Mouse (Mus musculus) kidney, embryonic 16.5 days (tissue): ENCODE measurements around the gene Gm2310. TPM values are rescaled to one million over a fixed set of nuclear protein-coding genes. Genes with fewer than 3 reads are reported as not detected.

Source experiments
- ATAC-seq: fragments of 200-750 bp; cut with Nextera tagmentation; 2 replicates; pipeline ENCODE4 v1.8.0; 2017; ENCODE audit warnings: moderate TSS enrichment; ENCODE audit not compliant: low FRiP score, low TSS enrichment
- H3K27ac ChIP-seq: fragments of 300-500 bp; sonication (generic); 2 replicates; pipeline ENCODE4 v1.5.1; 2014; ENCODE audit warnings: low read length
- H3K27me3 ChIP-seq: fragments of 300-500 bp; sonication (generic); 2 replicates; pipeline ENCODE4 v1.6.1; 2014; ENCODE audit warnings: low read length, control low read depth, mixed read lengths; ENCODE audit not compliant: insufficient read depth
- H3K36me3 ChIP-seq: fragments of 300-500 bp; sonication (generic); 2 replicates; pipeline ENCODE4 v1.6.1; 2014; ENCODE audit warnings: low read length, control low read depth, mixed read lengths; ENCODE audit not compliant: insufficient read depth
- H3K4me1 ChIP-seq: fragments of 300-500 bp; sonication (generic); 2 replicates; pipeline ENCODE4 v1.6.1; 2014; ENCODE audit warnings: low read length, control low read depth, mixed read lengths; ENCODE audit not compliant: insufficient read depth
- H3K4me2 ChIP-seq: fragments of 300-500 bp; sonication (generic); replicated peaks from 2 replicates; pipeline ENCODE4 v1.6.1; 2014; ENCODE audit warnings: low read depth, low read length
- H3K4me3 ChIP-seq: fragments of 300-500 bp; sonication (generic); 2 replicates; pipeline ENCODE4 v1.5.1; 2014; ENCODE audit warnings: mild to moderate bottlenecking, low read length
- H3K9ac ChIP-seq: fragments of 300-500 bp; sonication (generic); replicated peaks from 2 replicates; pipeline ENCODE4 v1.6.1; 2014; ENCODE audit warnings: low read length
- H3K9me3 ChIP-seq: fragments of 300-500 bp; sonication (generic); 2 replicates; pipeline ENCODE4 v1.6.1; 2016; ENCODE audit warnings: low read length, control low read depth
- WGBS: fragments of 180-500 bp; shearing (Covaris S2); extraction: QIAGEN DNeasy Blood & Tissue Kit; methylation state at CpG from one replicate; pipeline ENCODE4 v1.1.7; 2014; 5-methylcytosine and 5-hydroxymethylcytosine counted together
- polyA plus RNA-seq: library from polyadenylated mRNA; unstranded; fragments of >200 nt; fragmentation: Nextera tagmentation; extraction: Ambion mirVana; gene quantifications from 2 replicates; pipeline ENCODE4 v1.2.1, GENCODE M21; 2015

Gm2310 gene
- polyA plus RNA-seq, 1 experiment from 2014 or later, result not detected

DNA sequence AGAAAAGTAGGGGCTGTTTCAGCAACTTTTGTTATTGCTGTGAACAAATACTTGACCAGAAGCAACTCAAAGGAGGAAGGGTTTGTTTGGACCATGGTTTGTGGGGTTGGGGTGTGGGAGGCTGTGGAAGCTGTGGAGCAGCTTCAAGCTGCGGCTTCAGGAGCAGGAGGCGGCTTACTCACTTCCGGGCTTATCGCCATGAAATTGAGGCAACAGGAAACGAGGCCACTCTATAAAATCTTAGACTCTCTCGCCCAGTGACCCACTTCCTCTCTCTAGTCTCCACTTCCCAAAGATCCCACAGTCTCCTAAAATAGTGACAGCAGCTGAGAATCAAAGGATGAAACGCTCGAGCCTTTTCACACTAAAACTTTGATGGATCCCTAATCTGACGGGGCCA lies 7.9 kb downstream of the Gm2310 start:
- H3K4me3 ChIP-seq, result no peak overlapping the region
- ATAC-seq, result no peak
- 51% methylated on average over 9 of the region's 9 CpGs for WGBS

DNA sequence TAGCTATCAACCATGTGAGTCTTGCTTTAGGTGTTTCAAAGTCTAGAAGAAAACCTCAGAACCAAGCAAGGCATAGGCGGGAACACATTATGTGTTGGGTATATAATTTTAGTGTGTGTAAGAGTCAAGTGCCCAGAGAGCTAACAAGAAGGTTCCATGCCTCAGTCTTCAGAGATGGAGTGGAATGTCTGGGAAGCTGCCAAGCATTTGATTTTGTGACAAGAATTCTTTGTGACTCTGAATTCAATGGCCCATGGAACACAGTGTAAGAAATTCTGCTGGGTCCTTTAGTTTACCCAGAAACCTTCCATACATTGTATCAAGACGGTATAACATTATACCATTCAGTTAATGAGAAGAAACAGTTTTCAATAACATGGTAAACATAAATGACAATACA lies 17.3 kb downstream of the Gm2310 start:
- peaks cover 4% of the 10 kb centered on the region for H3K9me3 ChIP-seq
- no peaks in the 10 kb centered on the region for H3K4me1 ChIP-seq
- H3K27me3 ChIP-seq, result no peaks in the 10 kb centered on the region
- no peak overlapping the region for H3K4me2 ChIP-seq
- no peak overlapping the region for H3K9ac ChIP-seq
- H3K4me3 ChIP-seq, result no peak overlapping the region
- ATAC-seq, result no peak
- 93% methylated on average over 2 of the region's 2 CpGs for WGBS
- H3K27ac ChIP-seq, result no peak overlapping the region
- no peaks in the 10 kb centered on the region for H3K36me3 ChIP-seq

More for the DNA sequence above, 7.9 kb downstream of the Gm2310 start:
- Histone ChIP-seq H3K9ac (no peak overlapping the region), H3K27me3 (no peaks in the 10 kb centered on the region), H3K36me3 (no peaks in the 10 kb centered on the region), H3K27ac (no peak overlapping the region), H3K9me3 (no peaks in the 10 kb centered on the region), H3K4me2 (no peak overlapping the region), H3K4me1 (no peaks in the 10 kb centered on the region; the same call in 1 of the 2 replicates)

DNA sequence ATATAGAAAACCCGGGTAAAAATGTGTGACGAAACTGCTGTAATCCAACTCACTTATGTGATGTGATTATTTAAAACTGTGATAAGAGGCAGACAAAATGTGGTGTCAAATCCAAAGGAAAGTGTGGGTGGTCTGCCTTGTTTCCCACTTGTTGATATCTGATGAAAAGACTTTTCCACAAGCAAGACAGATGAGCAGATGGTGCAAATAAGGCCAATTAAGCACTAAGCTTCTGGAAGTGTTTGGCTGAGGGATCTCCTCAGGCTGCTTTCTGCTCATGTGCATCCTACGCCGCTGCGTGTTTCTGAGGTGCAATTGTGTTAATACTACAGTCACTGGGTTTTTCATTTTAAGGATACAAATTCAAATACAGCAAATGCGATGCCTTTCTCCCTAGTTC lies 34.5 kb downstream of the Gm2310 start:
- Histone ChIP-seq H3K4me1 (no peaks in the 10 kb centered on the region), H3K27me3 (no peaks in the 10 kb centered on the region), H3K9ac (no peak overlapping the region), H3K36me3 (no peaks in the 10 kb centered on the region), H3K9me3 (no peaks in the 10 kb centered on the region), H3K4me2 (no peak overlapping the region), H3K4me3 (no peak overlapping the region), H3K27ac (no peak overlapping the region)
- ATAC-seq, result no peak
- WGBS, result 87% methylated on average over 6 of the region's 6 CpGs

DNA sequence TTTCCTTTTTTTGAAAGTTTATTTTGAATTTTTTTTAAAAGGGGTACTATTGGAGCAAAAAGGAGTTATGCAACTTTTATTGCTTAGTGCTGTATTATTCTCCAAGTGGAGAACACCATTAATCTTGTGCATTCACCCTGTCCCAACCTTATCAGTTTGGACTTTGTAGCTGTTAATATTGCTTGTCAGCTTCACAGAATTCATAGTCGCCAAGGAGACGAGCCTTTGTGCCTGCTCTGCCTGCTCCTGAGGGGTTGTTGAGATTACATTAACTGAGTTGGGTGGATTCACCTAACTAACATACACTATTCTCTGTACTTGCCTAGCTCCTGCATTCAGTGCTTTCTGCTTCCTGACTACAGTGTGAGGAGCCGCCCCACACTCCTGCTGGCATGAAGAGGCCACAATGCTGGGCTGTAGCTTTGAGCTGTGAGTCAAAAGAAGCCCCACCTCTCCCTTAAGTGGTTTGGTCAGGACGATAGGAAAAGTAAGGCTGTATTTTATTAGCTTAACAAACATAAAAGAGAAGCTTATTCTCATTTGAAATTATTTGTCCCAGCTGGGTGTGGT lies 50.7 kb downstream of the Gm2310 start:
- 63% methylated on average over 4 of the region's 4 CpGs for WGBS
- Histone ChIP-seq H3K4me1 (no peaks in the 10 kb centered on the region), H3K4me2 (no peak overlapping the region), H3K9me3 (no peaks in the 10 kb centered on the region), H3K27me3 (no peaks in the 10 kb centered on the region), H3K36me3 (no peaks in the 10 kb centered on the region), H3K27ac (no peak overlapping the region), H3K4me3 (no peak overlapping the region), H3K9ac (no peak overlapping the region)
- no peak for ATAC-seq

Other genes starting within 250 kb of the Gm2310 start
- gene Nipbl, start 75.5 kb downstream of the Gm2310 start, polyA plus RNA-seq, result 17.5 and 18.9 TPM in 2 replicates
- gene Slc1a3, start 190.8 kb upstream of the Gm2310 start, polyA plus RNA-seq, result 14.6 and 18.0 TPM in 2 replicates